Mouse (Mus musculus) left cerebral cortex, postnatal 36 days (tissue): ENCODE measurements at regions not wholly inside any gene's neighbourhood (a gene's known extent, or its start where the extent isn't known, plus 50 kb on each side); places are given as distances from the start of the nearest gene placed in this dataset.

ENCODE experiments used
- DNase-seq, 2 experiments: peaks; one replicate each; pipeline ENCODE4 v3.0.0; 2021 to 2022; ENCODE audit warnings: low spot score in 2 of 2, mixed read lengths in 1 of 2
- intact Hi-C: fragments of 180-260 bp; cut with DNase I; formaldehyde crosslinking; loops from one replicate; pipeline ENCODE4 v1.15.1; 2025

DNA sequence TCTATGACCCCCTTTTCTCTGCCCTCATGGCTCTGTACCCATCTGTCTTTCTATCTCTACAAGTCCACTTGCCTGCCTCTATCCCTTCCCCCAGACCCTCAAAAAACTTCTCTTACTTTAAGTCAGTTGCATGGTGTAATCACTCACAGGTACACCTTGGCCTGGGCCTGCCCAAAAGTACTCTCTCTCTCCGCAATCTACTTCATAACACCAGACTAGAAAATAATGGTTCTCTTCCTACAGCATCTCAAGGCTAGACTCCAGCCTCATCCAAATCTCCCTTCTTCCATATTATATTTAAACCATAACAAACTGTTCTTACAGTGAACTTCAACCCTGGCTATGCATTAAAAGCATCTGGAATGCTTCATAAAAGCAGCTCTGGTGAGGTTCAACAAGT lies 254.2 kb downstream of the Rps29 start:
- intact Hi-C loops, result no loop called here

GRCm38 (mm10) chr12:68889141-68889540 lies 269.8 kb downstream of the Rps29 start:
- no peak for DNase-seq
- intact Hi-C loops, result no loop called here

More for the DNA sequence above, 254.2 kb downstream of the Rps29 start:
- DNase-seq, result no peak

DNA sequence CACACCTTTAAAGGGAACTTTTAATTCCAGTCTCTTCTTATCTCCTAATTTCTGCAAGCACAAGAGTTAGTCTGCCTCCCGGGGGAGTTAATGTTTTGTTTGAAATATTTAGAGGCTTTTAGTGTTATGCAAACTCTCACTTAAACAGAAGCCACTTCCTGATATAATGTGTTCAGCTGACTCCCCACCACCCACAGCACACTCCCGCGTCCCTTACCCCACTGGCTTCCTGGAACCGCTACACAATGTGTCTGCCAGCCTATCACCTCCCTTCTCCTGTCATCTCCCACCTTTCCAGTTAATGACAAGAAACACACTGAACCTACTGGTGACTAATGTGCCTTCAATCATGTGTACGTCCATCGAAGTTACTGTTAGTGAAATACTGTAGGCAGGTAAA lies 276.5 kb downstream of the Rps29 start:
- intact Hi-C loops, result no loop called here
- DNase-seq, result no peak

DNA sequence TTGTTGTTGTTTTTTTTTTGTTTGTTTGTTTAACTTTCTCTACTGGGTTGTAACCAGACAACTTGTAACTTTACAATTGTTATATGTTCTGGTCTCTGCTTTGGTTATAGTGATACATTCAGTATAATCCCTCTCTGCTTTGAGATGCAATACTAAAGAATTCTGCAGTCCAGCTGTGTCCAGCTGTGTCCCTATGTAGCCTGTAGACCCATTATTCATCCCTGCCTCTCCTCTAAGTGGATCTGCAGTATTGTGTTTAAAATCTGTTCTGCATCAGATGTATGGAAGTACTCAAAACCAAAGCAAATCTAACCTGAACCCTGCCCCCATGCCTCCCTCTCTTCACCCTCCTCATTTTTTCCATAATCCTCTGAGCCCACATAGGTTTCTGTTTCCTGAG lies 279.6 kb downstream of the Rps29 start:
- DNase-seq, result no peak

DNA sequence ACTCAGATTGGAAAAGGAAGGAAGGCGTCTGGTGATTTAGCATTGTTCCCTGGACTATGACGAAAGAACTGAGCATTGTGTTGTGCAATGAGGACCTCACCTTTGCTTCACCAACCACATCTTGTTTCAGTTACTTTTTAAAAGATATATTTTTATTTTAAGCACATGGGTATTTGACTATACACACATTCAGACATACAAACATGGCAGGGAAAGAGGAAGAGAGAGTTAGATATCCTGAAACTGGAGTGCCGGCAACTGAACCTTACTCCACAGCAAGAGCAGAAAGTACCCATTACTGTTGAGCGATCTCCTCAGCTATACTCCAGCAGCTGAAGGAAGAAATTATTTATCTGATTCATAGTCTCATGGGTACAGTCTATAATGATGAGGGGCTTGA lies 287.7 kb downstream of the Rps29 start:
- intact Hi-C loops, result no loop called here
- no peak for DNase-seq

More for the DNA sequence above, 279.6 kb downstream of the Rps29 start:
- intact Hi-C loops, result no loop called here

DNA sequence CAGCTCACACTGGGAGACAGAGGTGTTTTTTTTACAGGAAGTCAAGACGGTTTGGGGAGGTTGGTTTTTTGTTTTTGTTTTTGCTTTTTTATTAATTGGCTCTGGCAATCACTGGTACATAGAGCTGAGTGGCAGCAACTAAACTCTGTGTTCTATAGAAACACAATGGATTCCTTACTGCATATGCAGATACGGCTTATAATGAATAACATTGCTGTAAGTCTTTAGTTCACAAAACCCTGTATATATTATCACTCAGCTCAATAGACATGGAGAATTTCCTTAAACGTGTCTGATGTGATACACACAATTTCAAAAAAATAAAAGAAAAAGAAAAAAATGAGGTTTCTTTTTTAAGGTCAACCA lies 296.0 kb downstream of the Rps29 start:
- no peak for DNase-seq
- intact Hi-C loops, result loop anchor here (10.0 kb wide), 3 partner anchors 232 to 1638 kb away; partner anchors contain the start of gene Mdga2

GRCm38 (mm10) chr12:68862313-68862990 lies 296.5 kb downstream of the Rps29 start:
- DNase-seq, result no peak
- intact Hi-C loops, result loop anchor here (10.0 kb wide), 3 partner anchors 232 to 1638 kb away; partner anchors contain the start of gene Mdga2

- no peak for DNase-seq
- intact Hi-C loops, result loop anchor here (10.0 kb wide), 3 partner anchors 234 to 1636 kb away; partner anchors contain the start of gene Mdga2
These were observed 298.7 kb downstream of the Rps29 start for GRCm38 (mm10) chr12:68860332-68860731.

- DNase-seq, result peak in 1 of 2 experiments; percentile 5
- intact Hi-C loops, result no loop called here
These were observed 309.3 kb downstream of the Rps29 start for GRCm38 (mm10) chr12:68849616-68850140.

DNA sequence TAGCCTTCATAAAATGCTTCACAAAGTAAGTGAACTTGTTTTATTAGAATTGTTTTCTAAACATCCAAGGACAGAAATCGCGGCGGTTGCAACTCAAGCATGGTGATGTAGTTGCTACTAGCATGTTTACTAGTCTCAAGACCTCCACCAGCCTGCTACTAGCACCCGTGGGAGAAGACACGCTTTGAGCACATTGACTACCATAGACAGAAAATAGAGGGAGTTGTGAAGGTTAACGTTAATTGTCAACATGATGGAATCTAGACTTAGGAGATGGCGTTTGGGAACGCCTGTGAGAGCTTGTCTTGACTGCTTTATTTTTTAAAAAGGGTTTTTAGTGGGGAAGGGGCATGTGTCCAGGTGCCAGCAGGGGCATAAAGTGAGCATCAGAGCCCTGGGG lies 318.2 kb downstream of the Rps29 start:
- DNase-seq, result no peak

GRCm38 (mm10) chr12:68840156-68840555 lies 318.8 kb downstream of the Rps29 start:
- intact Hi-C loops, result no loop called here
- DNase-seq, result no peak

More for the DNA sequence above, 318.2 kb downstream of the Rps29 start:
- intact Hi-C loops, result no loop called here

- intact Hi-C loops, result no loop called here
- no peak for DNase-seq
These were observed 323.0 kb downstream of the Rps29 start for GRCm38 (mm10) chr12:68836023-68836422.

DNA sequence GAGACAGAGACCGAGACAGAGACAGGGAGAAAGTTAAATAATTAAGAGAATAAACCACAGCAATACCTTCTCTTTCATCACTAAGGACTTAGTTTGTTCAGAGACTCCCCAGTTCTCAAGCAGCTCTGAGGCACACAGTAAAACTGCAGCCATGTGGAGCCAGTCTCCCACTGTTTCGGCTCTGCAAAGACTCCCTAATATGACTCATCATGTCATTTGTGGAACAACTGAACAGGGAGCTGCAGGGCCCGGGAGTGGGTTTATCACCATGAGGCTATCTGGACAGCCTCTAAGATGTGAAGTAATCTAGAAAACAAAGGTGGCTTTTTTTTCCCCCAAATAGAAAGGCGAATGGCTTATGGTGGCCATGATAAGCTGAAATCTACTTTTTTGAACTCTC lies 325.1 kb downstream of the Rps29 start:
- DNase-seq, result no peak
- intact Hi-C loops, result no loop called here

DNA sequence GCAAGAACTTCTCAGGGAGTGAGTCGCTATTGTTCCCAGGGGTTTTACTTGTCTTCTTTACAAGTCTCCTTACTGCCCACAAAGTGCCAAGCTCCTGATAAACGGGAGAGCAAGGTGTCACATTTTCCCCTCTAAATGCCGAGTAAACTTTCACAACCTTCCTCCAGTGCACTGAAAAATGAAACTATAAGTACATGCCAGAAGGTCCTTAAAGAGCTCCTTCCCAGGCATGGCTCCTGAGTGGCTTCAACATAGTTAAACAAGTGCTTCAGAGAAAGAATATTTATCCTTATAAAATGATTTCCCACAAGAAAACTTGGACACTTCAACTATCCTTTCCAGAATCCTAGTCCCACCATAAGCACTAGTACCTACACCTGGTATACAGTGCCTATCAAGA lies 329.6 kb downstream of the Rps29 start:
- no peak for DNase-seq
- intact Hi-C loops, result no loop called here

- no peak for DNase-seq
- intact Hi-C loops, result no loop called here
These were observed 331.3 kb downstream of the Rps29 start for GRCm38 (mm10) chr12:68827549-68828249.

GRCm38 (mm10) chr12:68794396-68794795 lies 364.6 kb downstream of the Rps29 start:
- intact Hi-C loops, result no loop called here
- no peak for DNase-seq

GRCm38 (mm10) chr12:68783636-68784035 lies 375.4 kb downstream of the Rps29 start:
- no peak for DNase-seq
- intact Hi-C loops, result no loop called here

DNA sequence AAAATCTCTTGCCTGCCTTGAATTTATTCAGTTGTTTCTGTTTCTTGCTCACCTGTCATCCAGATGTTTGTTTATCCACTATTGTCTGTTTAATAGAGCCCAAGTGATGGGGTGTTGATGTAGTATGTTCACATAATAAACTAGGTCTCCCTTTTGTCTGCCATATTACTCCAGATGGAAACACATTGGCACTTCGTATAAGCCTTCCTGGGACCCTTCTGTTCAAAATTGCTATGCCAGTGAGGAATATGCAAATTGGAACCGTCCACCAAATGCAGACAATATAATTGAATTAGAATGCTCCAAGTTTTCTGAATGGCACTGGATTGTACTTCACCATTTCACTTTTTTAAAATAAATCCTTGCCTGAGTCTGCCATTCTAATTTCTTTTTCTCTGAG lies 383.5 kb downstream of the Rps29 start:
- intact Hi-C loops, result no loop called here
- no peak for DNase-seq

DNA sequence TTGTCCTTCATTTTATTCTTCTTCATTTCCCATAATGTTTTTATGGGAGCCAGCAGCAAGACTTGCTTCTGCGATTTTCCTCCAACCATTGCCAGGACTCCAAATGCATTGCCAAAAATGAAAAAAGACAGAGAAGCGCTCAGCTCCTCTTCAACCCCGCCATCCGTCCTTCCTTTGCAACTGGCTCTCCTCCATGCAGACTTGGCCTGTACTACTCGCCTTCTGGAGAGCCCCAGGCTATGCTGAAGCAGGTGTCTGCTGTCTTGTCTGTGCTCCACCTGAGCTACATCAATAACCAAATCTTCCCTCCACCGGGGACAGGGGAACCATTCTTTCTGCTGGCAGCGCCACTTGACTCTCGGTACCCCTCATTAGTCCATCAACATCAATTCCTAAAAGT lies 384.2 kb downstream of the Rps29 start:
- intact Hi-C loops, result no loop called here
- DNase-seq, result no peak

- intact Hi-C loops, result no loop called here
- DNase-seq, result no peak
These were observed 400.5 kb downstream of the Rps29 start for GRCm38 (mm10) chr12:68758263-68759020.
